Mouse (Mus musculus): ENCODE data around the gene Lipo3. TPM values are rescaled to one million over a fixed set of nuclear protein-coding genes. Genes with fewer than 3 reads are reported as not detected.
"Not testable (repeated sequence)": the region's sequence is repeated elsewhere in the genome, so short reads cannot be mapped to it uniquely, and the experiment has no call there.

The Lipo3 gene
- polyA plus RNA-seq (2015; fragmentation: Nextera tagmentation; extraction: Ambion mirVana) = 3.5 and 3.6 TPM in 2 replicates

DNA sequence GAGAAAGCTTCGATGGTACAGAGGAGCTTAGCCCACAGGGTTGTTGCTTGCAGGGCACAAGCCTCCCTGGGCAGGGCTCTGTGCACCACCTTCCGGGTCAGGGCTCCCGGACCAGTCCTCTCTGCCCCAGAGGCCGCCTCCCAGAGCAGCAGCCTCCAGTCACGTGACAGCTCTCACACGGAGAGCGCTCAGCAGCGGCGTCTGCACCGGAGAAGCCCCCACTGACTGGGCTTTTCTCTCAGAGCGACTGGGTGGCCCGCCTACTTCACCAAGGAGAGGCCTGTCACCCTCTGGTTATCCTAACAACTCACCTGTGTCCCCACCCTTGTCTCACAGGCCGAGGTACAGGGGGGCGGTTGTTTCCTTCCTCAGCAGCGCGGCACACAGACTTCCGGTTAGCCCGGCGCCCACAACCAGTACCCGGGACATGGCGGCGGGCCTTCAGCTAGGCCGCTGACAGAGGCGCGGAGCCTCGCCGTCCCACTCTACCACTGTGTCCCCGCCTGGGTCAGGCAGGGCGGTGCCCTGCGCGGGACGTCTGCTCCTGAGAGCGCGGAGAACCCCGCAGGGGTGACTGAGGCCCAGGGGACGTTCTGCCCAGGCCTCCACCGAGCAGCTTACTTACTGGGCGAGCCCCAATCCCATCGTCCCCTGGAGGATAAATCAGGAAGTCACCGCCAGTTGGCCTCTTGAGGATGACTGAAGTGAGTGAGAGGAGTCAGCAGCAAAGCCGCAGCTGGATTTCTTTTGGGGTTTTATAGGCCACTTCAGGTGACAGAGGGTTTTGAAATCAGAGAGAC lies at the start of gene Lipo3:
Gene Lipo3, minus strand, starts transcription at position 665 of the 800 bp plus-strand sequence.
- DNase-seq = peak; percentile 11

DNA sequence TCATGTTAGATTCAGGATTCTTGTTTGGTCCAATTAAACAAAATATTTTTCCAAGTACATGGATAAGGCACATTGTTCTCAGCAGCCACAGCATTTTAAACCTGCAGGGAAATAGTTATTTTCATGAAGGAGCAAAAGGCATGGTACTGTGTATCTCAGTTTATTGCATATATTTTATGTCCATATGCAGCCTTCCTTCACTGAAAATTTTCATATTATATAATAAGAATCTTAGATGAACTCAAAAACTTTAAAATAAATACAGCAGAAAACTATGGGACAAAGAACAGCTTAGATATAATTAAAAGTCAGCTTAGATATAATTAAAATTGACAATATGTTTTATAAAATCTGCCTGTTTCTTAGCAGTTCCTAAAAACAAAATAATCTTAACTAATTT lies 25.6 kb upstream of the Lipo3 start, which contains the start of gene Lipo1:
Gene Lipo1, minus strand, starts transcription at position 101 of the 400 bp plus-strand sequence.
- H3K4me2 ChIP-seq (ENCODE audit: low read depth, low read length); H3K27ac ChIP-seq (ENCODE audit: low read depth); DNase-seq; ATAC-seq; H3K9me3 ChIP-seq (ENCODE audit: low read length); H3K36me3 ChIP-seq (replicated peaks; ENCODE audit: insufficient read depth, low read length); H3K27me3 ChIP-seq (ENCODE audit: insufficient read depth, low read length); H3K4me1 ChIP-seq (ENCODE audit: insufficient read depth); H3K4me3 ChIP-seq (ENCODE audit: low read depth, low read length); H3K9ac ChIP-seq (replicated peaks): not testable (repeated sequence)

More for the DNA sequence above, at the start of gene Lipo3:
- not testable (repeated sequence) for H3K9ac ChIP-seq (replicated peaks); H3K4me2 ChIP-seq (ENCODE audit: low read depth, low read length); H3K4me1 ChIP-seq (ENCODE audit: insufficient read depth); H3K9me3 ChIP-seq (ENCODE audit: low read length); H3K36me3 ChIP-seq (replicated peaks; ENCODE audit: insufficient read depth, low read length); H3K27ac ChIP-seq (ENCODE audit: low read depth); H3K27me3 ChIP-seq (ENCODE audit: insufficient read depth, low read length); H3K4me3 ChIP-seq (ENCODE audit: low read depth, low read length)
- ATAC-seq = peak; percentile 72
- 40% methylated on average over 11 of the region's 41 CpGs for WGBS (ENCODE audit: insufficient replicate concordance)

DNA sequence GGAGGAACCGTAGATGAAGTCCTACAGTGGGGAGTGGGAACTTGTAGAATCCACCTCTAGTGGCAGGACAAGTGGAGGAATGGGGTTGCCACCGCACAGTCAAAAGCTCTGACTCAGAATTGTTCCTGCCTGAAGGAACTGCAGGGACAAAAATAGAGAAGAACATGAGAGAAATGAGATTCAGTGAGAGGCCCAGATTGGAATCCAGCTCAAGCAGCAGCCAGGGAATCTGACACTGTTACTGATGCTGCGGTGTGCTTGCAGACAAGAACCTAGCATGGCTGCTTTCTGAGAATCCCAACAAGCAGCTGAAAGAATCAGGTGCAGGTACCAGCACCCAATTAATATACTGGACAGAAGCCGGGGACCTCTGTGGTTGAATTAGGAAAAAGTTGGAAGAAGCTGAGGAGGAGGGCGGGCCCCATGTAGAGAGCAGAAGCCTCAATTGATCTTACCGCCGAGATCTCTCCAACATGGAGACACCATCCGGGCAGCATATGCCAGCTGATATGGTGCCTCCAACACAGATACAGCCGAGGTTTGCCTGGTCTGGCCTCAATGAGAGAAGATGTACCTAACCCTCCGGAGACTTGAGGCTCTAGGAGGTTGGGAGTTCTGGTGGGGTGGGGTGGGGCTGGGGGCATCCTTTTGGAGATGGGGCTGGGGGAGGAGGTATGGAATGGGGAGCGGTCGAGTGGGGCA lies 25.0 kb upstream of the Lipo3 start:
- ATAC-seq (no peak), DNase-seq (no peak)
- Histone ChIP-seq H3K36me3 (replicated peaks; ENCODE audit: insufficient read depth, low read length) (no peaks in the 10 kb centered on the region), H3K4me3 (ENCODE audit: low read depth, low read length) (no peak overlapping the region), H3K9ac (replicated peaks) (no peak overlapping the region), H3K4me1 (ENCODE audit: insufficient read depth) (no peaks in the 10 kb centered on the region), H3K27ac (ENCODE audit: low read depth) (no peak overlapping the region), H3K4me2 (ENCODE audit: low read depth, low read length) (no peak overlapping the region), H3K27me3 (ENCODE audit: insufficient read depth, low read length) (no peaks in the 10 kb centered on the region), H3K9me3 (ENCODE audit: low read length) (no peaks in the 10 kb centered on the region)
- 81% methylated on average over 12 of the region's 12 CpGs for WGBS (ENCODE audit: insufficient replicate concordance)
- TF ChIP-seq EP300 (IDR thresholded peaks at IDR 0.05; ENCODE audit: low read depth) (no peak), CTCF (IDR thresholded peaks at IDR 0.05; ENCODE audit: low read depth) (no peak)

DNA sequence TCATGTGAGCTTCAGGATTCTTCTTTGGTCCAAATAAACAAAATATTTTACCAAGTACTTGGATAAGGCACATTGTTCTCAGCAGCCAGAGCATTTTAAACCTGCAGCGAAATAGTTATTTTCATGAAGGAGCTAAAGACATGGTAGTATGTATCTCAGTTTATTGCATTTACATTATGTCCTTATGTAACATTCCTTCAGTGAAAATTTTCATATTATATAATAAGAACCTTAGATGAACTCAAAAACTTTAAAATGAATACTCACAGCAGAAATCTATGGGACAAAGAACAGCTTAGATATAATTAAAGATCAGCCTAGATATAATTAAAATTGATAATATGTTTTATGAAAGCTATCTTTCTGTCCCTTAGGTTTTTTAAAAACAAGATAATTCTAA lies 10.5 kb downstream of the Lipo3 start, which contains the start of gene Lipo2:
Gene Lipo2, minus strand, starts transcription at position 101 of the 400 bp plus-strand sequence.
- H3K36me3 ChIP-seq (replicated peaks; ENCODE audit: insufficient read depth, low read length); H3K4me2 ChIP-seq (ENCODE audit: low read depth, low read length); H3K4me1 ChIP-seq (ENCODE audit: insufficient read depth); H3K27me3 ChIP-seq (ENCODE audit: insufficient read depth, low read length); ATAC-seq; H3K9ac ChIP-seq (replicated peaks); H3K4me3 ChIP-seq (ENCODE audit: low read depth, low read length); H3K9me3 ChIP-seq (ENCODE audit: low read length); DNase-seq; H3K27ac ChIP-seq (ENCODE audit: low read depth): not testable (repeated sequence)
- WGBS (ENCODE audit: insufficient replicate concordance) = 85% methylated on average over 1 of the region's 1 CpGs

DNA sequence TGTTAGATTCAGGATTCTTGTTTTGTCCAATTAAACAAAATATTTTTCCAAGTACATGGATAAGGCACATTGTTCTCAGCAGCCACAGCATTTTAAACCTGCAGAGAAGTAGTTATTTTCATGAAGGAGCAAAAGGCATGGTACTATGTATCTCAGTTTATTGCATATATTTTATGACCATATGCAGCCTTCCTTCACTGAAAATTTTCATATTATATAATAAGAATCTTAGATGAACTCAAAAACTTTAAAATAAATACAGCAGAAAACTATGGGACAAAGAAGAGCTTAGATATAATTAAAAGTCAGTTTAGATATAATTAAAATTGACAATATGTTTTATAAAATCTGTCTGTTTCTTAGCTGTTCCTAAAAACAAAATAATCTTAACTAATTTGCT lies 136.6 kb downstream of the Lipo3 start, which contains the start of gene Gm8978:
Gene Gm8978, minus strand, starts transcription at position 101 of the 400 bp plus-strand sequence.
- H3K9me3 ChIP-seq (ENCODE audit: low read length); ATAC-seq; H3K27me3 ChIP-seq (ENCODE audit: insufficient read depth, low read length); H3K9ac ChIP-seq (replicated peaks); H3K4me2 ChIP-seq (ENCODE audit: low read depth, low read length); H3K27ac ChIP-seq (ENCODE audit: low read depth); H3K4me3 ChIP-seq (ENCODE audit: low read depth, low read length); H3K4me1 ChIP-seq (ENCODE audit: insufficient read depth); DNase-seq; H3K36me3 ChIP-seq (replicated peaks; ENCODE audit: insufficient read depth, low read length): not testable (repeated sequence)

DNA sequence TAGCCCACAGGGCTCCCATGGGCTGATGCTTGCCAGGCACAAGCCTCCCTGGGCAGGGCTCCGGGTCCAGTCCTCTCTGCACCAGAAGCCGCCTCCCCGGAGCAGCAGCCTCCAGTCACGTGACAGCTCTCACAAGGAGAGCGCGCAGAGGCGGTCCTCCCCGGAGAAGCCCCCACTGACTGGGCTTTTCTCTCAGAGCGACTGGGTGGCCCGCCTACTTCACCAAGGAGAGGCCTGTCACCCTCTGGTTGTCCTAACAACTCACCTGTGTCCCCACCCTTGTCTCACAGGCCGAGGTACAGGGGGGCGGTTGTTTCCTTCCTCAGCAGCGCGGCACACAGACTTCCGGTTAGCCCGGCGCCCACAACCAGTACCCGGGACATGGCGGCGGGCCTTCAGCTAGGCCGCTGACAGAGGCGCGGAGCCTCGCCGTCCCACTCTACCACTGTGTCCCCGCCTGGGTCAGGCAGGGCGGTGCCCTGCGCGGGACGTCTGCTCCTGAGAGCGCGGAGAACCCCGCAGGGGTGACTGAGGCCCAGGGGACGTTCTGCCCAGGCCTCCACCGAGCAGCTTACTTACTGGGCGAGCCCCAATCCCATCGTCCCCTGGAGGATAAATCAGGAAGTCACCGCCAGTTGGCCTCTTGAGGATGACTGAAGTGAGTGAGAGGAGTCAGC lies 172.0 kb downstream of the Lipo3 start:
- Histone ChIP-seq H3K4me2 (ENCODE audit: low read depth, low read length) (peak overlapping the region; percentile 65), H3K4me3 (ENCODE audit: low read depth, low read length) (peak overlapping the region; percentile 44), H3K9ac (replicated peaks) (peak overlapping the region; percentile 46)
- not testable (repeated sequence) for H3K9me3 ChIP-seq (ENCODE audit: low read length); H3K4me1 ChIP-seq (ENCODE audit: insufficient read depth); H3K27ac ChIP-seq (ENCODE audit: low read depth); H3K27me3 ChIP-seq (ENCODE audit: insufficient read depth, low read length); H3K36me3 ChIP-seq (replicated peaks; ENCODE audit: insufficient read depth, low read length)
- DNase-seq = peak; percentile 63
- WGBS (ENCODE audit: insufficient replicate concordance) = 4% methylated on average over 9 of the region's 38 CpGs
- ATAC-seq = peak; percentile 94

DNA sequence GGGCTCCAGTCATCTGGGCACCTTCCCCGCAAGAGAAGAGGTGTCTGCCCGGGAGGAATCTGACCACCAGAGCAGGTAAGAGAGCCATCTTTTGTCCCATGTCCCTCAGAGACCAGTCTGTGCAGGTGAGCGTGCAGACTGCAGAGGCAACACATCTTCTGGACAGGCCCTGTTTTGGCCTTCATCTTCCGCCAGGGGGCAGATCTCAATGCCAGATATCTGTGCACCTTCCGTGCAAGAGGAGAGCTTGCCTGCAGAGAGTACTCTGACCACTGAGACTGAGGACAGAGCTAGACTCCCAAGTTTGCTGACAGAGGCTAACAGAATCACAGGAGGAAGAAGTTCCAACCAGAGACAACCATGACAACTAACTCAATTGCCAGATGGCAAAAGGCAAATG lies 193.2 kb downstream of the Lipo3 start:
- not testable (repeated sequence) for H3K4me1 ChIP-seq (ENCODE audit: insufficient read depth); H3K27ac ChIP-seq (ENCODE audit: low read depth); DNase-seq; ATAC-seq; H3K9ac ChIP-seq (replicated peaks); H3K4me2 ChIP-seq (ENCODE audit: low read depth, low read length); H3K36me3 ChIP-seq (replicated peaks; ENCODE audit: insufficient read depth, low read length); H3K27me3 ChIP-seq (ENCODE audit: insufficient read depth, low read length); H3K9me3 ChIP-seq (ENCODE audit: low read length); H3K4me3 ChIP-seq (ENCODE audit: low read depth, low read length)
- WGBS (ENCODE audit: insufficient replicate concordance) = 72% methylated on average over 5 of the region's 5 CpGs
